Mouse (Mus musculus) splenic B cell, adult 2 months (primary cell): ENCODE data around the gene Vwa8.
"Not testable (repeated sequence)": the region's sequence is repeated elsewhere in the genome, so short reads cannot be mapped to it uniquely, and the experiment has no call there.

ENCODE experiments used
- DNase-seq: peaks from one replicate; pipeline ENCODE4 v3.0.0-alpha.2; 2011; ENCODE audit warnings: low read depth, low spot score
- H3K27me3 ChIP-seq: 2 replicates; pipeline ENCODE4 v1.6.1; 2012; ENCODE audit warnings: mild to moderate bottlenecking, low read length, moderate library complexity, mixed read lengths; ENCODE audit not compliant: control insufficient read depth, poor library complexity, insufficient read depth, severe bottlenecking
- H3K36me3 ChIP-seq: 2 replicates; pipeline ENCODE4 v1.6.1; 2012; ENCODE audit warnings: mild to moderate bottlenecking, low read length, moderate library complexity, mixed read lengths; ENCODE audit not compliant: control insufficient read depth, poor library complexity, insufficient read depth, severe bottlenecking

Vwa8 gene

GRCm38 (mm10) chr14:78852401-78853246 is 3.8 kb downstream of the Vwa8 start:
- no peaks in the 10 kb centered on the region for H3K36me3 ChIP-seq
- no peak for DNase-seq
- no peaks in the 10 kb centered on the region; the same call in 1 of the 2 replicates for H3K27me3 ChIP-seq

- Histone ChIP-seq H3K36me3 (no peaks in the 10 kb centered on the region), H3K27me3 (no peaks in the 10 kb centered on the region)
- peak; percentile 12 for DNase-seq
These were observed 12.3 kb downstream of the Vwa8 start for GRCm38 (mm10) chr14:78861156-78861555.

GRCm38 (mm10) chr14:78870036-78870435 is 21.2 kb downstream of the Vwa8 start:
- 0 out of 2 replicates have a peak, but pooled peaks cover 2% of the 10 kb centered on the region for H3K36me3 ChIP-seq
- H3K27me3 ChIP-seq: no peaks in the 10 kb centered on the region
- no peak for DNase-seq

- Histone ChIP-seq H3K27me3 (no peaks in the 10 kb centered on the region), H3K36me3 (no peaks in the 10 kb centered on the region)
- no peak for DNase-seq
These were observed 28.3 kb downstream of the Vwa8 start for GRCm38 (mm10) chr14:78877176-78877575.

GRCm38 (mm10) chr14:78878402-78879045 is 29.7 kb downstream of the Vwa8 start:
- H3K27me3 ChIP-seq: no peaks in the 10 kb centered on the region
- H3K36me3 ChIP-seq: no peaks in the 10 kb centered on the region
- DNase-seq: peak; percentile 5

GRCm38 (mm10) chr14:78880879-78881278 is 32.0 kb downstream of the Vwa8 start:
- H3K27me3 ChIP-seq: no peaks in the 10 kb centered on the region
- DNase-seq: no peak
- no peaks in the 10 kb centered on the region for H3K36me3 ChIP-seq

- DNase-seq: no peak
- H3K27me3 ChIP-seq: no peaks in the 10 kb centered on the region
- no peaks in the 10 kb centered on the region for H3K36me3 ChIP-seq
These were observed 32.7 kb downstream of the Vwa8 start for GRCm38 (mm10) chr14:78881563-78881962.

- no peaks in the 10 kb centered on the region for H3K36me3 ChIP-seq
- DNase-seq: no peak
- no peaks in the 10 kb centered on the region for H3K27me3 ChIP-seq
These were observed 37.2 kb downstream of the Vwa8 start for GRCm38 (mm10) chr14:78885915-78886534.

GRCm38 (mm10) chr14:78886566-78887234 is 37.8 kb downstream of the Vwa8 start:
- H3K27me3 ChIP-seq: no peaks in the 10 kb centered on the region
- no peak for DNase-seq
- no peaks in the 10 kb centered on the region for H3K36me3 ChIP-seq

GRCm38 (mm10) chr14:78887494-78887893 is 38.6 kb downstream of the Vwa8 start:
- not testable (repeated sequence) for H3K27me3 ChIP-seq, DNase-seq, H3K36me3 ChIP-seq

- DNase-seq: no peak
- H3K27me3 ChIP-seq: no peaks in the 10 kb centered on the region
- no peaks in the 10 kb centered on the region for H3K36me3 ChIP-seq
These were observed 46.6 kb downstream of the Vwa8 start for GRCm38 (mm10) chr14:78895496-78895895.

- DNase-seq: no peak
- H3K36me3 ChIP-seq: no peaks in the 10 kb centered on the region
- no peaks in the 10 kb centered on the region for H3K27me3 ChIP-seq
These were observed 47.4 kb downstream of the Vwa8 start for GRCm38 (mm10) chr14:78896252-78896651.

GRCm38 (mm10) chr14:78900770-78901169 is 51.9 kb downstream of the Vwa8 start:
- no peaks in the 10 kb centered on the region for H3K36me3 ChIP-seq
- H3K27me3 ChIP-seq: no peaks in the 10 kb centered on the region
- no peak for DNase-seq

- H3K27me3 ChIP-seq: no peaks in the 10 kb centered on the region
- DNase-seq: no peak
- no peaks in the 10 kb centered on the region for H3K36me3 ChIP-seq
These were observed 59.5 kb downstream of the Vwa8 start for GRCm38 (mm10) chr14:78908205-78908863.
